Mouse (Mus musculus): ENCODE measurements around the gene Clec4g.

DNA sequence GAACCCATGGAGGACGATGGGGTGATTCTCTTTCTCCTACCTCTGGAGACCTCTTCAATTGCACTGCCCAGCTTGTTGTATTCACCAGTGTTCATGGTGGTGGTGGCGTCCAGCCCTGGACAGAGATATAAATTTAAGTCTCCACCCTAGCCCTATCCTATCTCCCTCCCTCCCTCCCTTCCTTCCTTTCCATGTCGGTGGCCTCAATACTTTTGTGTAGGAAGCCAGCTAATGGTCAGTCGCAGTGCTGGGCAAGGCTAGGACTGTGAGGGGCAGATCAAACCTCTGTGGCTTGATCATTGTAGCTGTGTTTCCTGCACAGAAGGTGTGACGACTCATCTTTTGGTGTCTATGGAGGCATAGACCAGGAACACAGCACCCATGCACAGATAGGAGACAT is at the start of gene Clec4g:
- TF ChIP-seq CTCF (IDR thresholded peaks at IDR 0.05; ENCODE audit: insufficient read depth, low read depth, low read length) = no peak
- TF ChIP-seq POLR2A (IDR thresholded peaks at IDR 0.05; ENCODE audit: insufficient read depth, low read depth, low read length) = no peak
